Mouse (Mus musculus) liver, embryonic 14.5 days (tissue): ENCODE measurements at regions not wholly inside any gene's neighbourhood (a gene's known extent, or its start where the extent isn't known, plus 50 kb on each side); places are given as distances from the start of the nearest gene placed in this dataset.

Source experiments
- CTCF ChIP-seq: IDR thresholded peaks from 2 replicates; pipeline ENCODE4 v1.5.1; 2016; ENCODE audit warnings: antibody characterized with exemption, low read depth, control low read depth
- EP300 ChIP-seq: IDR thresholded peaks from 2 replicates; pipeline ENCODE4 v1.6.1; 2016; ENCODE audit warnings: antibody characterized with exemption, low read depth

DNA sequence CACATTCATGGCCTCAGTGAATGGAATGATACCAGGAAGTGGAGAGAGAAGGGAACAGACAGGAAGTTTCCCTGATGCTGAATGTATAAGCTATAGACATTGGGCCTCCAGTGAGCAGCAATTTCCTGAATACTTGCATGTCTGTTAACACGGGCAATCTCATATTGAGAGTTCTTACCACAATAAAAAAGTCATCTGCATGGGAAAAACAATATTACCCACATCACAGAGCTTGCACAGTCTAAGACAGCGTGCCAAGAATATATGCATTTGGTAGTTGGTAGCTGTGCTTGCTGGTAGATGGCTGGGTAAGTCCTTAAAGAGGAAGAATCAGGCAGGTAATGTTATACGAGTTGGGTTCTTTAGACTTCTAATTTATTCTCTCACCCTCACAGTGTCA lies 144.7 kb upstream of the Id2 start:
- TF ChIP-seq CTCF (no peak), EP300 (no peak)
